Mouse (Mus musculus): ENCODE measurements at regions not wholly inside any gene's neighbourhood (a gene's known extent, or its start where the extent isn't known, plus 50 kb on each side); places are given as distances from the start of the nearest gene placed in this dataset.

DNA sequence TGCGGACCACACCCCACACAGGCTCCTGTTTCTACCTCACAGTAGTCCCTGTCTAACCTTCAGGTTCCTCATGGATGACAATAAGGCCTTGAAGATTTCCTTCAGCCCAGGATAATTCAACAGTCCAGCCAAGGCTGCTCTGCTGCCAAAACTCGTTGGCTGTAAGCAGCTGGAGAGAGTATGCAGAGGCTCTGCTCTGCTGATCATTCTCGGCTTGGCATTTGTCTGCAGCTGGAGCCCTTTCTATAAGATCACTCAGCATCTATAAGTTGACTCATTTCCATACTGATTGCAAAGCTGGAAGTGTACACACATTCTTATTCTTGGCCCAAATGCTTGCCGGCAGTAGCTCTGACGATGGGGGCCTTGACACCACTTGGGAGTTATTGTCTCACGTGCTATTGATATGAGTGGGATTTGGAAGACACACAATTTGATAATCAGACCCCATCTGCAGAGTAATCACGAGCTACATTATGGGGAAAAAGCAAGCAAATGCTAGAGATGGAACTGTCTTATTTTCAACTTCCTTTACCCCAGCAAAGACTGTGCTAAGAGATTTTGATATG lies 311.1 kb upstream of the Nmur2 start:
- Histone ChIP-seq H3K4me2 (ENCODE audit: low read depth, low read length) (no peak overlapping the region), H3K9me3 (replicated peaks; ENCODE audit: control insufficient read depth, low read length) (no peaks in the 10 kb centered on the region), H3K27ac (replicated peaks; ENCODE audit: low read depth, low read length) (no peak overlapping the region), H3K4me1 (ENCODE audit: control insufficient read depth, insufficient read depth, low read length) (no peaks in the 10 kb centered on the region), H3K36me3 (replicated peaks; ENCODE audit: control insufficient read depth, insufficient read depth, low read depth, low read length) (no peaks in the 10 kb centered on the region), H3K4me3 (ENCODE audit: low read depth, low read length) (no peak overlapping the region), H3K27me3 (ENCODE audit: control insufficient read depth, insufficient read depth, low read length) (no peaks in the 10 kb centered on the region), H3K9ac (replicated peaks; ENCODE audit: low read length) (no peak overlapping the region)
- WGBS, result 75% methylated on average over 7 of the region's 7 CpGs
- no peak for ATAC-seq (replicated peaks; ENCODE audit: insufficient number of reproducible peaks, low FRiP score, low TSS enrichment, low read depth)
- no peak for DNase-seq (ENCODE audit: low spot score)

GRCm38 (mm10) chr11:56351231-56351630 lies 310.4 kb upstream of the Nmur2 start:
- 67% methylated on average over 1 of the region's 1 CpGs for WGBS
- Histone ChIP-seq H3K27me3 (ENCODE audit: control insufficient read depth, insufficient read depth, low read length) (no peaks in the 10 kb centered on the region), H3K9me3 (replicated peaks; ENCODE audit: control insufficient read depth, low read length) (no peaks in the 10 kb centered on the region), H3K4me2 (ENCODE audit: low read depth, low read length) (no peak overlapping the region), H3K27ac (replicated peaks; ENCODE audit: low read depth, low read length) (no peak overlapping the region), H3K4me1 (ENCODE audit: control insufficient read depth, insufficient read depth, low read length) (no peaks in the 10 kb centered on the region), H3K9ac (replicated peaks; ENCODE audit: low read length) (no peak overlapping the region), H3K4me3 (ENCODE audit: low read depth, low read length) (no peak overlapping the region), H3K36me3 (replicated peaks; ENCODE audit: control insufficient read depth, insufficient read depth, low read depth, low read length) (no peaks in the 10 kb centered on the region)
- DNase-seq (ENCODE audit: low spot score) (no peak), ATAC-seq (replicated peaks; ENCODE audit: insufficient number of reproducible peaks, low FRiP score, low TSS enrichment, low read depth) (no peak)

DNA sequence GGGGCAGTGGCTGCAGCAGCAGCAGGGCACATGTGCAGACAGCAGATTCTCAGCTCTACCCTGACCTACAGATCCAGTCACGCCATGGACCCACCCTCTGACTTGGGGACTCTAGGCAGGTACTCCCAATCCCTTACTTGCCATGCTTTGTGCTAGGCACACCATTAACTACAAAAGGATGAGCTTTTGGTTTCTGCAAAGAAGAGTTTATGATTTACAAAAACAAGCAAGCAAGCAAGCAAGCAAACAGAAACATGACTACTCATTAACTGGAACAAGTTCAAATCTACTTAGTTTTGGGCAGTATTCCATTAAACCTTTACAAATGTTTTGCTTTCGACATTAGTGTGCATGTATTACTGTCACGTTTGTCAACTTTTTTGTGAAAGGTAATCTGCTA lies 309.0 kb upstream of the Nmur2 start:
- Histone ChIP-seq H3K4me3 (ENCODE audit: low read depth, low read length) (no peak overlapping the region), H3K4me1 (ENCODE audit: control insufficient read depth, insufficient read depth, low read length) (no peaks in the 10 kb centered on the region), H3K4me2 (ENCODE audit: low read depth, low read length) (no peak overlapping the region), H3K27me3 (ENCODE audit: control insufficient read depth, insufficient read depth, low read length) (no peaks in the 10 kb centered on the region), H3K9me3 (replicated peaks; ENCODE audit: control insufficient read depth, low read length) (no peaks in the 10 kb centered on the region), H3K36me3 (replicated peaks; ENCODE audit: control insufficient read depth, insufficient read depth, low read depth, low read length) (no peaks in the 10 kb centered on the region), H3K9ac (replicated peaks; ENCODE audit: low read length) (no peak overlapping the region), H3K27ac (replicated peaks; ENCODE audit: low read depth, low read length) (no peak overlapping the region)
- WGBS, result 83% methylated on average over 3 of the region's 3 CpGs
- DNase-seq (ENCODE audit: low spot score), result no peak
- no peak for ATAC-seq (replicated peaks; ENCODE audit: insufficient number of reproducible peaks, low FRiP score, low TSS enrichment, low read depth)

DNA sequence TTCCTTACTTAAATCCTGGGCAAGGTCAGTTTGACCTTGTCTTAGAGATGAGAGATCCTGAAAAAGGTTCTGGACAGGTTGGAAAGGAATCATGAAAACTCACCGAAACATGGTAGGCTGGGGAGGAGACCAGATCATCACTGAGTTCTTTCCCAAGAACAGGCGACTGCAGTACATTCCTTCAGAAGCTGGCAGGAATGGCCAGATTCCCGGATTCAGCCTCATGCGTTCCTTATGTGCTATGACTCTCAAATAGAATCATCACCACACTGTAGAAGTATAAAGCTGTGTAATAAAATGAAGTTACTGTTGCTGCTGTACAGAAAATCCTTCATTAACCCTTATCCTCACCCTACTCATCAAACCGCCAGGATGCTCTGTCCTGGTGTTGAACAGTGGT lies 307.6 kb upstream of the Nmur2 start:
- Histone ChIP-seq H3K4me2 (ENCODE audit: low read depth, low read length) (no peak overlapping the region), H3K4me3 (ENCODE audit: low read depth, low read length) (no peak overlapping the region), H3K9me3 (replicated peaks; ENCODE audit: control insufficient read depth, low read length) (no peaks in the 10 kb centered on the region), H3K27me3 (ENCODE audit: control insufficient read depth, insufficient read depth, low read length) (no peaks in the 10 kb centered on the region), H3K4me1 (ENCODE audit: control insufficient read depth, insufficient read depth, low read length) (no peaks in the 10 kb centered on the region), H3K9ac (replicated peaks; ENCODE audit: low read length) (no peak overlapping the region), H3K27ac (replicated peaks; ENCODE audit: low read depth, low read length) (no peak overlapping the region), H3K36me3 (replicated peaks; ENCODE audit: control insufficient read depth, insufficient read depth, low read depth, low read length) (no peaks in the 10 kb centered on the region)
- ATAC-seq (replicated peaks; ENCODE audit: insufficient number of reproducible peaks, low FRiP score, low TSS enrichment, low read depth), result no peak
- DNase-seq (ENCODE audit: low spot score), result no peak
- 93% methylated on average over 5 of the region's 5 CpGs for WGBS

DNA sequence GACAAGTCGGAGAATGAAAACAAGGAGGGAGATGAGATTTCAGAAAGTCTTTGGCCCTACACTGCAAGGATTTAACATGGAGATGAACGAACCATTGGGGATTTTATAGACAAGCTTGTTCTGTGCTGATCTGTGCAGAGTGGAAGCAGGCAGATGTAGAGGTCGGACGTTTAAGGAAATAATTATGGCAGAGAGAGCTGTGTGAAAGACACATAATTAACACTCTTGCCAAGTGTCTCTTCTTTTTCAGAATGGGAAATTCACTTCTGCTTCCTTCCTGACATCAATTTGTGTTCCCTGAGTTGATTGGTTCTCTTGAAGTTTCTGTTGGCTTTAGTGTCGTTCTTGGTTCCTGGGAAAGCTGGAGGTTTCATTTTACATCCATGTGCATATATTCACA lies 302.3 kb upstream of the Nmur2 start:
- WGBS, result 74% methylated on average over 5 of the region's 5 CpGs
- no peaks in the 10 kb centered on the region for H3K27me3 ChIP-seq (ENCODE audit: control insufficient read depth, insufficient read depth, low read length)
- no peak overlapping the region for H3K27ac ChIP-seq (replicated peaks; ENCODE audit: low read depth, low read length)
- H3K4me1 ChIP-seq (ENCODE audit: control insufficient read depth, insufficient read depth, low read length), result no peaks in the 10 kb centered on the region
- no peak overlapping the region for H3K4me3 ChIP-seq (ENCODE audit: low read depth, low read length)
- ATAC-seq (replicated peaks; ENCODE audit: insufficient number of reproducible peaks, low FRiP score, low TSS enrichment, low read depth), result no peak
- H3K9ac ChIP-seq (replicated peaks; ENCODE audit: low read length), result no peak overlapping the region
- no peak overlapping the region for H3K4me2 ChIP-seq (ENCODE audit: low read depth, low read length)
- H3K9me3 ChIP-seq (replicated peaks; ENCODE audit: control insufficient read depth, low read length), result no peaks in the 10 kb centered on the region
- H3K36me3 ChIP-seq (replicated peaks; ENCODE audit: control insufficient read depth, insufficient read depth, low read depth, low read length), result no peaks in the 10 kb centered on the region
- DNase-seq (ENCODE audit: low spot score), result no peak

GRCm38 (mm10) chr11:56341731-56342130 lies 300.9 kb upstream of the Nmur2 start:
- no peak for ATAC-seq (replicated peaks; ENCODE audit: insufficient number of reproducible peaks, low FRiP score, low TSS enrichment, low read depth)
- H3K36me3 ChIP-seq (replicated peaks; ENCODE audit: control insufficient read depth, insufficient read depth, low read depth, low read length), result no peaks in the 10 kb centered on the region
- 72% methylated on average over 1 of the region's 1 CpGs for WGBS
- DNase-seq (ENCODE audit: low spot score), result no peak
- no peaks in the 10 kb centered on the region for H3K9me3 ChIP-seq (replicated peaks; ENCODE audit: control insufficient read depth, low read length)
- no peak overlapping the region for H3K9ac ChIP-seq (replicated peaks; ENCODE audit: low read length)
- H3K4me1 ChIP-seq (ENCODE audit: control insufficient read depth, insufficient read depth, low read length), result no peaks in the 10 kb centered on the region
- H3K27me3 ChIP-seq (ENCODE audit: control insufficient read depth, insufficient read depth, low read length), result no peaks in the 10 kb centered on the region
- H3K4me2 ChIP-seq (ENCODE audit: low read depth, low read length), result no peak overlapping the region
- H3K4me3 ChIP-seq (ENCODE audit: low read depth, low read length), result no peak overlapping the region
- no peak overlapping the region for H3K27ac ChIP-seq (replicated peaks; ENCODE audit: low read depth, low read length)

- Histone ChIP-seq H3K36me3 (replicated peaks; ENCODE audit: control insufficient read depth, insufficient read depth, low read depth, low read length) (no peaks in the 10 kb centered on the region), H3K27ac (replicated peaks; ENCODE audit: low read depth, low read length) (no peak overlapping the region), H3K9me3 (replicated peaks; ENCODE audit: control insufficient read depth, low read length) (no peaks in the 10 kb centered on the region), H3K27me3 (ENCODE audit: control insufficient read depth, insufficient read depth, low read length) (no peaks in the 10 kb centered on the region), H3K4me2 (ENCODE audit: low read depth, low read length) (no peak overlapping the region), H3K4me3 (ENCODE audit: low read depth, low read length) (no peak overlapping the region), H3K9ac (replicated peaks; ENCODE audit: low read length) (no peak overlapping the region), H3K4me1 (ENCODE audit: control insufficient read depth, insufficient read depth, low read length) (no peaks in the 10 kb centered on the region)
- ATAC-seq (replicated peaks; ENCODE audit: insufficient number of reproducible peaks, low FRiP score, low TSS enrichment, low read depth) (no peak), DNase-seq (ENCODE audit: low spot score) (no peak)
- 76% methylated on average over 2 of the region's 2 CpGs for WGBS
Measured at GRCm38 (mm10) chr11:56341040-56341439, 300.2 kb upstream of the Nmur2 start.

DNA sequence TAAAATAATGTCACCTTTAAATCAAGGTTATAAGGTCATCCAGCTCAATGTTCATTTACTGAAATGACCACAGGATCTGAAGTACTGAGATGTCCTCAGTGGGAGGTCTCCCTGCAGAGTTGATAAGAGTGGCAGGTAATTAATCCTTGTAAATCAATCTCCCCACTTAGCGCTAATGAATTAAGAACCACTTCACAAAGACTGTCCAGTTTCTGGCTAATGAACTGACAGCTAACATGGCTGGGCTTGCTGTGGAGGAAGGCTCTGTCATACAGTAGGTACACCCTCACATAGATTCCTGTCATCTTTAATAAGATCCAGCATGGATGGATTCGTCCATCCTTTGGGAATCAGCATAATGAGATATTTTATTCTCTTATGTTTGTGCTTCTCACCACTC lies 297.7 kb upstream of the Nmur2 start:
- H3K4me3 ChIP-seq (ENCODE audit: low read depth, low read length), result no peak overlapping the region
- no peaks in the 10 kb centered on the region for H3K9me3 ChIP-seq (replicated peaks; ENCODE audit: control insufficient read depth, low read length)
- H3K4me2 ChIP-seq (ENCODE audit: low read depth, low read length), result no peak overlapping the region
- H3K27me3 ChIP-seq (ENCODE audit: control insufficient read depth, insufficient read depth, low read length), result no peaks in the 10 kb centered on the region
- H3K27ac ChIP-seq (replicated peaks; ENCODE audit: low read depth, low read length), result no peak overlapping the region
- H3K9ac ChIP-seq (replicated peaks; ENCODE audit: low read length), result no peak overlapping the region
- DNase-seq (ENCODE audit: low spot score) (no peak), ATAC-seq (replicated peaks; ENCODE audit: insufficient number of reproducible peaks, low FRiP score, low TSS enrichment, low read depth) (no peak)
- 86% methylated on average over 2 of the region's 2 CpGs for WGBS
- no peaks in the 10 kb centered on the region for H3K36me3 ChIP-seq (replicated peaks; ENCODE audit: control insufficient read depth, insufficient read depth, low read depth, low read length)
- H3K4me1 ChIP-seq (ENCODE audit: control insufficient read depth, insufficient read depth, low read length), result no peaks in the 10 kb centered on the region
